Mouse (Mus musculus) liver, adult 10 weeks (tissue): ENCODE data around the gene Srd5a1. TPM values are rescaled to one million over a fixed set of nuclear protein-coding genes. Genes with fewer than 3 reads are reported as not detected.

Source experiments
- polyA plus RNA-seq: library from polyadenylated mRNA; stranded (reverse); fragments of 350-450 nt; fragmentation: Illumina TruSeq; extraction: RNeasy Lipid Tissue Mini Kit (QIAGEN cat#74804); gene quantifications from one replicate; pipeline ENCODE4 v1.2.3, GENCODE M21; 2014; ENCODE audit warnings: low read depth, low replicate concordance

The Srd5a1 gene
- polyA plus RNA-seq = 58.7 TPM

DNA sequence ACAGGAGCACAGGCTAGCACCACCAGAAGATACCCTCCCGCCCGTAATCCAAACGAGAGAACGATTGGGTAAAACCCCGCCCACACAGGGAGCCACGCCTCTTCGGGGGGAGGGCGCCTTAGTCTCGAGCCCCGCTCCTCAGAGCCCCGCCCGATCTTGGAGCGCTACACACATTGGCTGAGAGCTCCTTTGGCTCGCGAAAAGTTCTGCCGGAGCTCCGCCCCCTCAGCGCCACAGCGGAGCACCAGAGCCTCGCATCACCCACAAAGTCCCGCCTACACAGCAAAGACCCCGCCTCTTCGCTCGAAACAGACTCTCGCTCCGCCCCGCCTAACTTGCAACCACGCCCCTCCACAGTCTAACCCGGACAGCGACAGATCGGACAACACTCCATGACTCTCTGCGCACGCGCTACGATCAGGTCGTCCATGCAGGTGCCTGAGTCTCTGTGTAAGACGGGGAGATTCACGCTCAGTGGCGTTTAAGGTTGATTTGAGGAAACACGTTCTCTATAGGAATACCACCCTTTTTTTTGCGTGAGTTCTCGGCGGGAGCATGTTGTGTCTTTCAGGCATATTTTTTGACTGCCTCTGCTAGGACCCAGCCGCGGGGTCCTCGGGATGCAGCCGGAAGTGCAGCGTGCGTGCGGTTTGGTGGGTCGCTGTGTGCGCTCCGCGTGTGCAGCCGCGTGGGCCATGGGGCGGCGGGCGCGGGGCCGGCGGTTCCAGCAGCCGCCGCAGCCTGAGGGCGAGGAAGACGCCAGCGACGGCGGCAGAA lies at the start of gene Srd5a1:
TSS of gene Srd5a1 (minus strand) at position 45 of the 777 bp plus-strand sequence.

DNA sequence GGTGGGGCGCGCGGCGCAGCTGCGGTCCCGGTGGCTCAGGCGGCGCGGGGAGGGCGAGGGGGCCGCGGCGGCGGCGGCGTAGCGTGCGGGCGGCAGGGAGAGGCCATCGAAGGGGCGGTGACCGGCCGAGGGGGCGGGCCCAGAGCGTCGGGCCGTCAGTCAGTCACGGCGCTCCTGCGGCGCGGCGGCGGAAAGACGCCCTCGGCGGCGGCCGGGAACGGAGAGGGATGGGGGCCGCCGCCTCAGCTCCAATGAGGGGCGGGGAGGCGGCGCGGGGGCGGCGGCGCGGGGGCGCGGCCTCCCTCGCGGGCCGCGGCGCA lies 76.9 kb downstream of the Srd5a1 start, which contains the start of gene Tent4a:
TSS of gene Tent4a (minus strand) at position 284 of the 320 bp plus-strand sequence.

DNA sequence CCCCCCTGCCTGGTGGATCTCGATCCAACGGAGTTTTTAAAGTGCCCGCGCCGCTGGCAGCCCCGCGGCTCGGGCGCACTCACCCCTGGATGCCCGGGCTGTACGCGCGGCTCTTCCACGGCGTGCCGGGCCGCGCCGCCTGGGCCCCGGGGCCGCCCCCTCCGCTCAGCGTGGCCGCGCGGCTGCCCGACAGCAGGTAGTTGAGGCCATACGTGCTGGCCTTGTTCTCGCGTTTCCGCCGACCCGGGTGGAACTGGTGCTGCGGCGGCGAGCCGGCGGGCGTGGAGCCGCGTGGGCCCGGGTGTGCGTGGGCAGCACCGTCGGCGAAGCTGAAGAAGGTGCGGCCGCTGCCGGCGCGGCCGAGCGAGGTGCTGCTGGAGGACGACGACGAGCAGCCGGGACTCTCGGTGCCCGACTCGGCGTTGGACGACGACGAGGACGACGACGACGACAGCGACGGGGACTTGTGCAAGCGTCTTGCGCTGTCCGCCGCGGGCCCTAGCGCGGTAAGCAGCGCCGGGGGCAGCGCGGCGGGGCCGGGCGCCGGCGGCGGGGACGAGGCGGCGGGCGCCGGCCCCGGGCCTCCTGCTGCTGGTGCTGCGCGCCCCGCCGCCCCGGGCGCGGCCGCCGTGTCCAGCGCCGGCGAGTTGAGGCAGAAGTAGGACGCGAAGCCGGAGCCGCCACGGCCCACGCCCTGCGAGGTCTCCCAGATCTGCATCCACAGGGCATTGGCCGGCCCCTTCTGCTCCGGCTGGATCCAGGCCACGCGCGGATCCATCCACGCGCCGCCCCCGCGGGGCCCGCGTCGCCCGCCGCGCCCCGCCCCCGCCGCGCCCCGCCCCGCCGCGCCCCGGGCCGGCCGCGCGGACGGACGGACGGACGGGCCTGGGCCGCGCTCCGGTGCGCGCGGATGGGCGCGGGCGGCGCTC lies 77.6 kb downstream of the Srd5a1 start, which contains the start of gene Nsun2:
TSS of gene Nsun2 (plus strand) at position 342 of the 929 bp plus-strand sequence.

Other genes with a start within 250 kb of the Srd5a1 start
- 47.0 TPM for gene Nsun2, start 77.7 kb downstream of the Srd5a1 start, polyA plus RNA-seq
- gene Tent4a, start 76.8 kb downstream of the Srd5a1 start, polyA plus RNA-seq = 5.2 TPM
- gene Ube2ql1, start 128.4 kb upstream of the Srd5a1 start, polyA plus RNA-seq = not detected
- gene Med10, start 191.0 kb upstream of the Srd5a1 start, polyA plus RNA-seq = 22.5 TPM